Mouse (Mus musculus) cerebellum, adult (tissue): ENCODE results near the gene Hist3h2ba.

Experiments used
- ATAC-seq: cut with Nextera tagmentation; 2 replicates; pipeline ENCODE4 v1.9.2; 2017; ENCODE audit warnings: mild to moderate bottlenecking, moderate library complexity, mixed read lengths; ENCODE audit not compliant: insufficient number of reproducible peaks, low FRiP score, low TSS enrichment

Hist3h2ba gene

DNA sequence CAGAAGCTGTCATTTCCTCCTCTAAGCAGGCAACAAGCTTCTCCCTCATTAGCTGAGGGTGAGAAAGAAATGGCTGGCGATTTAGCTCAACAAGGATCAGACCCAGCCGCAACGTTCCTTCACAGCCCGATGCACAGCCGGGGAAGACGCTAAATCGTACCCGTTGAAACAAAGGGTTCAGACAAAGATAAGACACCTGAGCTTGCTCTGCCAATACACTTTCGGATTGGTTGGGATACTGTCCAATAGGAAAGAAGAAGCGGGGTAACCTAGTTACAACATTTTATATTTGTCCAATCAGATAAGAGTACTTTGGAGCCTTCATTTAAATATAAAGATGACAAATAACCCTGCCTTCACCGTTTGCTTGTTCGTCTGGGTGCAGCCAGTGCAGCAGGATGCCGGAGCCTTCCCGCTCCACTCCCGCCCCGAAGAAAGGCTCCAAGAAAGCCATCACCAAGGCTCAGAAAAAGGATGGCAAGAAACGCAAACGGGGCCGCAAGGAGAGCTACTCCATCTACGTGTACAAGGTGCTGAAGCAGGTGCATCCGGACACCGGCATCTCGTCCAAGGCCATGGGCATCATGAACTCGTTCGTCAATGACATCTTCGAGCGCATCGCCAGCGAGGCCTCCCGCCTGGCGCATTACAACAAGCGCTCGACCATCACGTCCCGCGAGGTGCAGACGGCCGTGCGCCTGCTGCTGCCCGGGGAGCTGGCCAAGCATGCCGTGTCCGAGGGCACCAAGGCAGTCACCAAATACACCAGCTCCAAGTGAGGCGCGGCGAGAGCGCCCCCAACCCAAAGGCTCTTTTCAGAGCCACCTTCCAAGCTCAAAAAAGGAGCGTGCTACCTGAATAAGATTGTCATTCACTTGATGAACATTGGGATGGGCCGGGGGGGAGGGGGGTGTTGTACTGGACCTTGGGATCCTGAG is at the start of gene Hist3h2ba:
Hist3h2ba (plus strand) TSS at position 379 of the 938 bp plus-strand sequence.
- ATAC-seq: peak; percentile 91

GRCm38 (mm10) chr11:58901080-58901479 is 47.6 kb upstream of the Hist3h2ba start:
- ATAC-seq: no peak

GRCm38 (mm10) chr11:58903511-58904409 is 45.0 kb upstream of the Hist3h2ba start, which contains the start of gene Zfp39:
Zfp39 (minus strand) TSS chr11:58904225.
- peak; percentile 94 for ATAC-seq

- no peak for ATAC-seq
These were observed 44.4 kb upstream of the Hist3h2ba start for GRCm38 (mm10) chr11:58904410-58904718.

- no peak for ATAC-seq
These were observed 43.9 kb upstream of the Hist3h2ba start for GRCm38 (mm10) chr11:58904838-58905237.

- ATAC-seq: no peak
These were observed 34.9 kb upstream of the Hist3h2ba start for GRCm38 (mm10) chr11:58913776-58914175.

DNA sequence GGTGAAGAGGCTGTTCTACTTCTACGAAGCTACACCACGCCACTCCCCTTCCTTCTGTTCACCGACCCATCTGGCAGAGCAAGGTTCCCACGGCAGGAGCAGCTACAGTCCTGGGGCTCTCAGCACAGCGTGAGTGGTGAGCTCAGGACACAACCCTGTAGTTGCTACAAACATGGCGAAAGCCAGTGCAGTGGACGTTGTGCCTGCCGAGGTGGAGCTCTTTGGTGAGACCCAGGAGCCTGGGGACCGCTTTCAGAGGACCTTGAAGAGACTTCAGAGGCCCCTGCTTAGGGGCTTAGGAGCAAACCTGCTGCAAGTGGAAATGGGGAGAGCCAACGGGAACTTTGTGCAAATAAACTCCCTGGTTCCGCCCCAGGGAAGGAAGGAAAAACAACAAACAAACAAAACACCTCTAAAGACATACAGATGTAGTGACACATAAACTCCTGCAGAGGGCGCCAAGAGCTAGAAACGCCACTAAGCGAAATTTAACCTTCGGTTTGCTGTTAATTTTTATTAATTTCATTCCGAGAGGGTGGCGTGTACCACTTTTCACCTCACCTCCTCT is 34.2 kb upstream of the Hist3h2ba start:
- 0 out of 2 replicates have a peak, but pooled peaks have one; percentile 52 for ATAC-seq

DNA sequence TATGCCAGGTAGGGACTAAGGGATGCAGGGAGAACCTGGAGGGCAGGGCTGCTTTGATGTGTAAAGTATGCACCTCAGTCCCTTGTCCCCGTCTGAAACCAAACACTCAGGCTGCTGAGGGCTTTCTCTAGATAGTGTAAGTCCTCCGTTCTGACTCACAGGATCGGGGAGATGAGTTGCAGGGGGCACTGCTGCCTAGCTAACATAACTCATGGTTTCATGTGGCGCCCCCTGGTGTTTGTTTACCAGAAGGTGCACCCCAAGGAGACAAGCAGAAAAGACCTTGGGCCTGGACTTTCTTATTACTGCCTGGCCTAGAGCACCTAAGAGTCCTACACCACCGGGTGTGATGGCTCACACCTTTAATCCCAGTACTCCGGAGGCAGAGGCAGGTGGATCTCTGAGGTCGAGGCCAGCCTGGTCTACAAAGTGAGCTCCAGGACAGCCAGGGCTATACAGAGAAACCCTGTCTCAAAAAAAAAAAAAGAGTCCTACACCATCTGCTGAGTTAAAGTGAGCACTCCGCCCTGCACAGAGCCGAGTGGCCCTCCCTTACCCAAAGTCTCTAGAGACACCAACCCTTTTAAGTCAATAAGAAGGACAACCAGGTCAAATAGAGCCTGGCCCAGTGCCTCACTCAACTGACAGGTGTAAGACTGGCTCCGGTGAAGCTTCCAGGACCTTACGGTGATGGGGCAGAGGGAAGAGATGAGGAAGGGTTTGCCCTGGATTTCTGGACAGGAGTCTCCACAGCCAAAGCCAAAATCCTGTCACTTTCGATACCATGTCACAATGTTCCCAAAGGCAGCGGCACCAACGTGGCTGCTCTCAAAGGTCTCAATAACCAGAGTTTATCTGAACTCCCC is 31.6 kb upstream of the Hist3h2ba start:
- no peak for ATAC-seq

DNA sequence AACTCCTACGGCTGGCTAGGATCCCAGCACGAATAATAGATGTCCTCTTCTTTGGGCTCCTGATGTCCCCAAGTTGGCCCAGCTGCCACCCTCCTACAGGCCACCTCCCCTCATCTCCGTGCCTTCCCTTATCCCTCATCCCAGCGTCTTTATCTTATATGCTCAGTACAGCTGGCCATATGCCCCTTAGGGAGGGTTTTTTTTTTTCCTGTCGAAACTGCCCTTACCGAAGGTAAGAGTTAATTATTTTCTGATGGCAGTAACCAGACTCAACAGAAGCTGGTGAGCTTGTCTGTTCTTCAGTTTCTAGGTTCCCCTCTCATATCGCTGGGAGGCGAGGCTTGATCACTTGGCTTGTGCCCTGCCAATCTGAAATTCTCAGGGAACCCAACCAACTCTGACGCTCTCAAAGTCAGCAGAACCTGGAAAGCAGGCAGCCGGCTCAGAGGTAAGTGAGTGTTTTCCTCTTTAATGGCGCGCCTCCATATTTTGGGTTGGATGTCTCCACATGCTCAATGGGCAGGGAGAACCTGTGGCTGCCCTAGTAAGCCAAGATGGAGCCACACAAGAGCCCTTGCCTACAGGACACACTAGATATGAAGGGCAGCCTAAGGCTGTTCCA is 30.9 kb upstream of the Hist3h2ba start, which contains the start of gene Btnl10:
Btnl10 (plus strand) TSS at position 164 of the 622 bp plus-strand sequence.
- ATAC-seq: no peak

- ATAC-seq: no peak
These were observed 30.0 kb upstream of the Hist3h2ba start for GRCm38 (mm10) chr11:58918759-58919158.

GRCm38 (mm10) chr11:58922420-58922819 is 26.3 kb upstream of the Hist3h2ba start:
- no peak for ATAC-seq

- no peak for ATAC-seq
These were observed 22.1 kb upstream of the Hist3h2ba start for GRCm38 (mm10) chr11:58926651-58927050.

- ATAC-seq: no peak
These were observed 21.7 kb upstream of the Hist3h2ba start for GRCm38 (mm10) chr11:58927053-58927452.

DNA sequence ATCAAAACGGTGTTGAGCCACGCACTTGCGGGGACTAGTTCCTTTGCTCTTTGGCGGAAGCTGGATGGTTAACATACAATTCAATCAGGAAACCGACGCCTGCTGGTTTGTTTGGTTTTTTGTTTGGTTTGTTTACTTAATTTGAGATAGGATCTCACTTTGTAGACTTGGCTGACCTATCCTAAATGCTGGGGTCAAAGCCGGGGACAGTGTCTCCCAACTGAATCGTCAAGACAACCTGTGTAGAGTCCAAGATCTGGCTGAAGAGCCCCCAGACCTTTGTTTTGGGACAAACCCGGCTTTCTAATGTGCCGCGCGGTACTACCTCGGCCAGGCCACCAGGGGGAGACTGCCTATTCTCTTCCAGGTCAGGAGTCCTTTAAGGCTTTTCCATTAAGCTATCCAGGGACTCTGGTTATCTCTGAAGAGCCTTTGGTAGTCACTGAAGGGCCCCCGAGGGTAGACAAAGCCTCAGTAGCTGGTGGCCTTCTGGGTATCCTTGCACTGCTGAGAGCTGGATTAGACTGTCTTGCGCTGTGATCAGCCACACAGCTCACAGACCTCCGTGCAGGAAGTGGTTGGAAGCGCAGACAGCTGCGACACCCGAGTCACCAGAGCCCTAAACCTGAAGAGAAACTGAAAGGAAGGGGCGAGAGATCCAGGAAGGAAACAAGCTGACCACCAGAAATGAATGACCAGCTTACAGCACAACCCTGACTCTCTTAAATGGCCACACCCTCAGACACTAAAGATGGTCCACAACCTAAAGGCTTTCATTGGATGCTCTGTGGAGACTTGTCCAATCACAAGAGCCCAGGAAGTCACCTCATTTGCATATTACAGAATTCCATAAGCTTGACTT is 20.7 kb upstream of the Hist3h2ba start:
- ATAC-seq: 0 out of 2 replicates have a peak, but pooled peaks have one; percentile 53

- no peak for ATAC-seq
These were observed 19.7 kb upstream of the Hist3h2ba start for GRCm38 (mm10) chr11:58929055-58929454.

- ATAC-seq: no peak
These were observed 19.1 kb upstream of the Hist3h2ba start for GRCm38 (mm10) chr11:58929641-58930040.

DNA sequence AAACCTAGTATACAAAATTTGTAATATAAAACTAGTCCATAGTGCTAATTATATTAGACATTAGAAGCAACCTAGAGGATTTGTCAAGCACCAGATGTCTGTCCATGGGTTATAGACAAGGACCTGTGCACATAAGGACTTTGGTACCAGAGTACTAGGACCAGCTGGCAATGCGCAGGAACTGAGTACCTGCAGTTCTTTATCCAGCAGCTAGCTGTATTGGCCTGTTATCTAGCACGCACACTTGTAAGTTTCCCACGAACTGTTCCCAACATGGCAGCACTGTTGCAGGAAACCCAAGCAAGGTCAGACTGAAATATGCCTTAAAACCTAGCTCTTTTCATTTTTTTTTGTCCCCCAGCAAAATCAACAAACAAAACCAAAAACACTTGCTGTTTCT is 18.5 kb upstream of the Hist3h2ba start:
- no peak for ATAC-seq

DNA sequence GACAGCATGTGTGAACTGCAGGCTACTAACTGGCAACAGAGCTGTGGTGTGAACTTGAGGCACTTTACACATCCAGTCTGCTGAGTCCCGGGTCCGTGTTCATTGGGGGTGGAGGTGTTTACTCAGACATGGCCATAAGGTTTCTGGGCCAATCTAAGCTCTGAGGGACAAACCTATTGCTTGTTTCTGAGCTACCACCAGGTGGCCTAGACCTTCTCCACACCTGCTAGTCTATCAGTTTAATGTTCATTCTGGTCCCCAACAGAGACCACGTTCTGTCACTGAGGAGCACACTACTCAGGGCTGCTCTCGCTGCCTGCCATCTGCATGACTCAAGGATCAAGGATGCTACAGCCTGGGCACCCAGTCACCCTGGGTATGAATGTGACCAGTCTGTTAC is 17.1 kb upstream of the Hist3h2ba start:
- 0 out of 2 replicates have a peak, but pooled peaks have one; percentile 12 for ATAC-seq
